Mouse (Mus musculus) heart, postnatal 0 days (tissue): ENCODE measurements around the gene Gm49333.

Experiments used
- CTCF ChIP-seq: IDR thresholded peaks from 2 replicates; pipeline ENCODE4 v1.5.1; 2016; ENCODE audit warnings: antibody characterized with exemption, control low read depth, low read depth
- EP300 ChIP-seq: IDR thresholded peaks from 2 replicates; pipeline ENCODE4 v1.6.1; 2016; ENCODE audit warnings: antibody characterized with exemption, low read depth

- TF ChIP-seq CTCF (no peak), EP300 (no peak)
Observed at GRCm38 (mm10) chr16:20620751-20621190, 9.4 kb downstream of the Gm49333 start.
